Comparison of ENCODE assay signal across 11 mouse cellular contexts in the genomic region with DNA sequence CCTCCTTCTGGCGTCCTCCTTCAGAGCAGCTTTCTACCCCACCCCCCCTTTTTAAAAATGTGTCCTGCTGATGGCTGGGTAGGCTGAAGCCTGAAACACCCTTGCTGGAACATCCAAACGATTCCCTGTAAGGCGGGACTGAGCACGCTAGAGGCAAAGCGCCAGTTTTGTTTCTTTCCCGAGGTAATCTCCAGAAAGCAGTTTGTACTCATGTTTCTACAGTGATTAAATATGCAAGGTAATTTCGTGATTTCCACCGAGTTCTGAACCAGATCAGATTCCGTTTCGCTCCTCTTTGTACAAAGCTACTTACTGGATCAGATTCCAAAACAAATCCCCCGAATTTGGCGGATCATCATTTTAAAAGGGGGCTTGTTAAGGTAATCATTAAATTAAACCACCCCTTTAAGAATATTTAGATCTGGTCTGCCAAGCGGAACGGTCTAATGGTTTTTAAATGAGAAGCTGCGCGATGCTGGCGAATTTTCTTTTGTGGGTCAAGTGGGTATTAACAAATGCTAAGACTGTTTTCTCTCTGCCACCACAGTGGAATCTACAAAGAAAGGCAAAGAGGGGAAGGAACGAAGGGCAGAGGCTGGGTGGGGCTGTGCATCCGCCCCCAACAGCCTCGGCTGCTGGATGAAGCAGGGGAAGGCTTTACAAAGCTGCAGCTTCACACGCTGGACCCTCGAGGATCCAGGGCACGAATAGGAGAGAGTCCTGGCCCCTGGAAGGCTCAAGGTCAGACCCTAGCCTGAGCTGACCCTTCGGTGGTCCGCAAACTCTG.
DNase-seq lines count a peak whose midpoint lies in the region; ATAC-seq and TF ChIP-seq lines count a peak whose summit lies in the region.
"Had no signal": no experiment of that assay in that cellular context is flagged by ENCODE, and none has a peak within 500 bp of the region (broad histone marks: within the 10 kb centered on the region; RNA-seq: fewer than 3 reads in every experiment).

No protein-coding gene starts in this region.

- no peaks in the 10 kb centered on the region for H3K4me1 ChIP-seq in heart, embryonic 15.5 days (replicated peaks)
- H3K4me1 ChIP-seq in hindbrain, embryonic 11.5 days (replicated peaks; ENCODE audit: control insufficient read depth, insufficient read depth, low read length): peaks cover 7% of the 10 kb centered on the region
- peaks cover 5% of the 10 kb centered on the region; the same call in 1 of the 2 replicates for H3K4me1 ChIP-seq in midbrain, postnatal 0 days (ENCODE audit: insufficient read depth, low read length)

- peak overlapping the region; percentile 24; the same call in 1 of the 2 replicates for H3K4me2 ChIP-seq in heart, embryonic 15.5 days
- H3K4me2 ChIP-seq in hindbrain, embryonic 11.5 days (replicated peaks; ENCODE audit: low read depth, low read length): no peak overlapping the region; the same call in 1 of the 2 replicates
- peak overlapping the region; percentile 35 for H3K4me2 ChIP-seq in midbrain, postnatal 0 days (ENCODE audit: low read depth, low read length, poor library complexity, severe bottlenecking)

- no peaks in the 10 kb centered on the region for H3K9me3 ChIP-seq in heart, embryonic 15.5 days (replicated peaks)
- no peaks in the 10 kb centered on the region for H3K9me3 ChIP-seq in hindbrain, embryonic 11.5 days (ENCODE audit: control insufficient read depth, low read length)
- H3K9me3 ChIP-seq in midbrain, postnatal 0 days (ENCODE audit: low read length): no peaks in the 10 kb centered on the region

- no peak for ATAC-seq in heart, embryonic 15.5 days (replicated peaks; ENCODE audit: insufficient number of reproducible peaks, insufficient read depth, low FRiP score, low read depth)
- no peak for ATAC-seq in hindbrain, embryonic 11.5 days (ENCODE audit: low FRiP score)
- no peak for ATAC-seq in midbrain, postnatal 0 days (ENCODE audit: low FRiP score)

- H3K27ac ChIP-seq in heart, embryonic 15.5 days: no peak overlapping the region
- H3K27ac ChIP-seq in hindbrain, embryonic 11.5 days (ENCODE audit: low read depth, low read length): no peak overlapping the region
- peak overlapping the region; percentile 57; the same call in 1 of the 2 replicates for H3K27ac ChIP-seq in midbrain, postnatal 0 days (ENCODE audit: low read depth, low read length)

- WGBS in heart, embryonic 15.5 days: 27% methylated on average over 25 of the region's 25 CpGs
- WGBS in hindbrain, embryonic 11.5 days: 24% methylated on average over 25 of the region's 25 CpGs
- 12% methylated on average over 25 of the region's 25 CpGs for WGBS in midbrain, postnatal 0 days

- no peak for TF ChIP-seq POLR2A in brain, embryonic 14.5 days (IDR thresholded peaks at IDR 0.05; ENCODE audit: borderline replicate concordance, extremely low read depth, insufficient read depth, insufficient read length, poor library complexity, severe bottlenecking)

- H3K4me3 ChIP-seq in heart, embryonic 15.5 days: no peak overlapping the region
- no peak overlapping the region for H3K4me3 ChIP-seq in hindbrain, embryonic 11.5 days (ENCODE audit: low read depth, low read length)
- 0 out of 2 replicates have a peak overlapping the region, but pooled peaks have one; percentile 8 for H3K4me3 ChIP-seq in midbrain, postnatal 0 days (ENCODE audit: low read depth, low read length)
- H3K4me3 ChIP-seq: erythroblast, embryonic 14.5 days had no signal

- no peak for TF ChIP-seq CTCF in brain, embryonic 14.5 days (IDR thresholded peaks at IDR 0.05; ENCODE audit: borderline replicate concordance, extremely low read depth, insufficient read depth, insufficient read length)
- no peak for TF ChIP-seq CTCF in midbrain, postnatal 0 days (IDR thresholded peaks at IDR 0.05)

- H3K36me3 ChIP-seq in heart, embryonic 15.5 days: no peaks in the 10 kb centered on the region
- H3K36me3 ChIP-seq in hindbrain, embryonic 11.5 days (ENCODE audit: control insufficient read depth, insufficient read depth, low read length): no peaks in the 10 kb centered on the region
- H3K36me3 ChIP-seq in midbrain, postnatal 0 days (ENCODE audit: insufficient read depth, low read length): no peaks in the 10 kb centered on the region

- DNase-seq in heart, postnatal 4 days: no peak
- DNase-seq in brain, embryonic 14.5 days (ENCODE audit: low read depth): peak; percentile 80
- DNase-seq in hindbrain, embryonic 11.5 days (ENCODE audit: low spot score): peak; percentile 34
- DNase-seq in midbrain, postnatal 0 days (ENCODE audit: low spot score): peak; percentile 31
- no peak for DNase-seq in right cerebral cortex, postnatal 14 days
- DNase-seq in MN1 (ENCODE audit: low spot score): no peak
- DNase-seq in cerebellum, adult 9-11 months: no peak
- DNase-seq: kidney, postnatal 25 days; lung, postnatal 4 days had no signal

- no peaks in the 10 kb centered on the region for H3K27me3 ChIP-seq in heart, embryonic 15.5 days
- H3K27me3 ChIP-seq in hindbrain, embryonic 11.5 days (ENCODE audit: control insufficient read depth, insufficient read depth, low read length): no peaks in the 10 kb centered on the region; the same call in 1 of the 2 replicates
- no peaks in the 10 kb centered on the region for H3K27me3 ChIP-seq in midbrain, postnatal 0 days (ENCODE audit: insufficient read depth, low read length)

- no peak overlapping the region for H3K9ac ChIP-seq in heart, embryonic 15.5 days
- no peak overlapping the region for H3K9ac ChIP-seq in hindbrain, embryonic 11.5 days (ENCODE audit: low read depth, low read length)
- H3K9ac ChIP-seq in midbrain, postnatal 0 days (replicated peaks; ENCODE audit: low read length, poor library complexity, severe bottlenecking): no peak overlapping the region

Comparison
In these comparisons a context has a peak if more than half of its experiments do, and no peak if none do; other contexts are left out.
1. DNase-seq: peak in brain, embryonic 14.5 days (single experiment), hindbrain, embryonic 11.5 days (single experiment) and midbrain, postnatal 0 days (single experiment); none in heart, postnatal 4 days (single experiment), right cerebral cortex, postnatal 14 days (single experiment), MN1 (single experiment) and cerebellum, adult 9-11 months (single experiment).